Mouse (Mus musculus): Measurements from ENCODE around the gene Ada. TPM values are rescaled to one million over a fixed set of nuclear protein-coding genes. Genes with fewer than 3 reads are reported as not detected.
A peak's percentile ranks its signal among the peaks of the same experiment; 100 is the strongest.

The Ada gene
- polyA plus RNA-seq, 1 experiment from 2014 or later: 11.0 TPM

GRCm38 (mm10) chr2:163726766-163727393 lies 23.2 kb downstream of the Ada start:
- H3K4me1 ChIP-seq (ENCODE audit: control insufficient read depth, insufficient read depth, low read length): no peaks in the 10 kb centered on the region
- no peaks in the 10 kb centered on the region for H3K36me3 ChIP-seq (replicated peaks; ENCODE audit: control insufficient read depth, insufficient read depth, low read depth, low read length)
- H3K4me3 ChIP-seq (ENCODE audit: low read depth, low read length): no peak overlapping the region
- H3K9me3 ChIP-seq (replicated peaks; ENCODE audit: control insufficient read depth, low read length): no peaks in the 10 kb centered on the region
- no peak overlapping the region for H3K27ac ChIP-seq (replicated peaks; ENCODE audit: low read depth, low read length)
- no peak for ATAC-seq (replicated peaks; ENCODE audit: insufficient number of reproducible peaks, low FRiP score, low TSS enrichment, low read depth)
- H3K4me2 ChIP-seq (ENCODE audit: low read depth, low read length): no peak overlapping the region
- no peak overlapping the region for H3K9ac ChIP-seq (replicated peaks; ENCODE audit: low read length)
- 72% methylated on average over 5 of the region's 5 CpGs for WGBS
- no peak for DNase-seq (ENCODE audit: low spot score)
- H3K27me3 ChIP-seq (ENCODE audit: control insufficient read depth, insufficient read depth, low read length): no peaks in the 10 kb centered on the region

GRCm38 (mm10) chr2:163722550-163722949 lies 27.5 kb downstream of the Ada start:
- no peak overlapping the region for H3K4me3 ChIP-seq (ENCODE audit: low read depth, low read length)
- H3K9me3 ChIP-seq (replicated peaks; ENCODE audit: control insufficient read depth, low read length): no peaks in the 10 kb centered on the region
- H3K4me2 ChIP-seq (ENCODE audit: low read depth, low read length): no peak overlapping the region
- no peaks in the 10 kb centered on the region for H3K27me3 ChIP-seq (ENCODE audit: control insufficient read depth, insufficient read depth, low read length)
- ATAC-seq (replicated peaks; ENCODE audit: insufficient number of reproducible peaks, low FRiP score, low TSS enrichment, low read depth) (no peak), DNase-seq (ENCODE audit: low spot score) (no peak)
- no peaks in the 10 kb centered on the region for H3K4me1 ChIP-seq (ENCODE audit: control insufficient read depth, insufficient read depth, low read length)
- H3K9ac ChIP-seq (replicated peaks; ENCODE audit: low read length): no peak overlapping the region
- 94% methylated on average over 7 of the region's 7 CpGs for WGBS
- no peak overlapping the region for H3K27ac ChIP-seq (replicated peaks; ENCODE audit: low read depth, low read length)
- no peaks in the 10 kb centered on the region for H3K36me3 ChIP-seq (replicated peaks; ENCODE audit: control insufficient read depth, insufficient read depth, low read depth, low read length)

GRCm38 (mm10) chr2:163719616-163720015 lies 30.4 kb downstream of the Ada start:
- peak; percentile 16; the same call in 1 of the 2 replicates for ATAC-seq (replicated peaks; ENCODE audit: insufficient number of reproducible peaks, low FRiP score, low TSS enrichment, low read depth)
- no peak overlapping the region for H3K27ac ChIP-seq (replicated peaks; ENCODE audit: low read depth, low read length)
- H3K4me3 ChIP-seq (ENCODE audit: low read depth, low read length): no peak overlapping the region
- H3K36me3 ChIP-seq (replicated peaks; ENCODE audit: control insufficient read depth, insufficient read depth, low read depth, low read length): no peaks in the 10 kb centered on the region
- DNase-seq (ENCODE audit: low spot score): no peak
- no peak overlapping the region for H3K4me2 ChIP-seq (ENCODE audit: low read depth, low read length)
- WGBS: 51% methylated on average over 4 of the region's 4 CpGs
- no peaks in the 10 kb centered on the region for H3K27me3 ChIP-seq (ENCODE audit: control insufficient read depth, insufficient read depth, low read length)
- no peaks in the 10 kb centered on the region for H3K9me3 ChIP-seq (replicated peaks; ENCODE audit: control insufficient read depth, low read length)
- no peak overlapping the region for H3K9ac ChIP-seq (replicated peaks; ENCODE audit: low read length)
- no peaks in the 10 kb centered on the region; the same call in 1 of the 2 replicates for H3K4me1 ChIP-seq (ENCODE audit: control insufficient read depth, insufficient read depth, low read length)

- no peak overlapping the region for H3K9ac ChIP-seq (replicated peaks; ENCODE audit: low read length)
Measured at GRCm38 (mm10) chr2:163718951-163719603, 31.0 kb downstream of the Ada start.

GRCm38 (mm10) chr2:163718526-163718925 lies 31.5 kb downstream of the Ada start:
- Histone ChIP-seq H3K27ac (replicated peaks; ENCODE audit: low read depth, low read length) (no peak overlapping the region), H3K27me3 (ENCODE audit: control insufficient read depth, insufficient read depth, low read length) (no peaks in the 10 kb centered on the region), H3K36me3 (replicated peaks; ENCODE audit: control insufficient read depth, insufficient read depth, low read depth, low read length) (no peaks in the 10 kb centered on the region), H3K9ac (replicated peaks; ENCODE audit: low read length) (no peak overlapping the region), H3K4me1 (ENCODE audit: control insufficient read depth, insufficient read depth, low read length) (no peaks in the 10 kb centered on the region; the same call in 1 of the 2 replicates), H3K4me2 (ENCODE audit: low read depth, low read length) (no peak overlapping the region), H3K9me3 (replicated peaks; ENCODE audit: control insufficient read depth, low read length) (no peaks in the 10 kb centered on the region), H3K4me3 (ENCODE audit: low read depth, low read length) (no peak overlapping the region)
- ATAC-seq (replicated peaks; ENCODE audit: insufficient number of reproducible peaks, low FRiP score, low TSS enrichment, low read depth): no peak
- no peak for DNase-seq (ENCODE audit: low spot score)
- WGBS: 63% methylated on average over 2 of the region's 2 CpGs

More at GRCm38 (mm10) chr2:163718951-163719603, 31.0 kb downstream of the Ada start:
- DNase-seq (ENCODE audit: low spot score) (peak; percentile 88), ATAC-seq (replicated peaks; ENCODE audit: insufficient number of reproducible peaks, low FRiP score, low TSS enrichment, low read depth) (peak; percentile 78)
- 52% methylated on average over 9 of the region's 9 CpGs for whole genome bisulfite sequencing
- H3K4me2 ChIP-seq (ENCODE audit: low read depth, low read length): no peak overlapping the region
- no peaks in the 10 kb centered on the region for H3K27me3 ChIP-seq (ENCODE audit: control insufficient read depth, insufficient read depth, low read length)
- H3K4me1 ChIP-seq (ENCODE audit: control insufficient read depth, insufficient read depth, low read length): no peaks in the 10 kb centered on the region; the same call in 1 of the 2 replicates
- H3K36me3 ChIP-seq (replicated peaks; ENCODE audit: control insufficient read depth, insufficient read depth, low read depth, low read length): no peaks in the 10 kb centered on the region
- H3K9me3 ChIP-seq (replicated peaks; ENCODE audit: control insufficient read depth, low read length): no peaks in the 10 kb centered on the region
- no peak overlapping the region for H3K4me3 ChIP-seq (ENCODE audit: low read depth, low read length)
- H3K27ac ChIP-seq (replicated peaks; ENCODE audit: low read depth, low read length): no peak overlapping the region

GRCm38 (mm10) chr2:163716853-163717252 lies 33.2 kb downstream of the Ada start:
- no peaks in the 10 kb centered on the region for H3K27me3 ChIP-seq (ENCODE audit: control insufficient read depth, insufficient read depth, low read length)
- WGBS: 23% methylated on average over 6 of the region's 6 CpGs
- H3K4me1 ChIP-seq (ENCODE audit: control insufficient read depth, insufficient read depth, low read length): no peaks in the 10 kb centered on the region; the same call in 1 of the 2 replicates
- DNase-seq (ENCODE audit: low spot score) (peak; percentile 72), ATAC-seq (replicated peaks; ENCODE audit: insufficient number of reproducible peaks, low FRiP score, low TSS enrichment, low read depth) (no peak)
- H3K4me3 ChIP-seq (ENCODE audit: low read depth, low read length): no peak overlapping the region
- no peak overlapping the region for H3K27ac ChIP-seq (replicated peaks; ENCODE audit: low read depth, low read length)
- no peak overlapping the region; the same call in 1 of the 2 replicates for H3K9ac ChIP-seq (replicated peaks; ENCODE audit: low read length)
- H3K36me3 ChIP-seq (replicated peaks; ENCODE audit: control insufficient read depth, insufficient read depth, low read depth, low read length): no peaks in the 10 kb centered on the region
- H3K9me3 ChIP-seq (replicated peaks; ENCODE audit: control insufficient read depth, low read length): no peaks in the 10 kb centered on the region
- no peak overlapping the region for H3K4me2 ChIP-seq (ENCODE audit: low read depth, low read length)

GRCm38 (mm10) chr2:163716448-163716847 lies 33.6 kb downstream of the Ada start:
- Histone ChIP-seq H3K4me3 (ENCODE audit: low read depth, low read length) (no peak overlapping the region), H3K36me3 (replicated peaks; ENCODE audit: control insufficient read depth, insufficient read depth, low read depth, low read length) (no peaks in the 10 kb centered on the region), H3K4me1 (ENCODE audit: control insufficient read depth, insufficient read depth, low read length) (no peaks in the 10 kb centered on the region; the same call in 1 of the 2 replicates), H3K27ac (replicated peaks; ENCODE audit: low read depth, low read length) (no peak overlapping the region), H3K9me3 (replicated peaks; ENCODE audit: control insufficient read depth, low read length) (no peaks in the 10 kb centered on the region), H3K9ac (replicated peaks; ENCODE audit: low read length) (peak overlapping the region; percentile 13; the same call in 1 of the 2 replicates), H3K4me2 (ENCODE audit: low read depth, low read length) (no peak overlapping the region), H3K27me3 (ENCODE audit: control insufficient read depth, insufficient read depth, low read length) (no peaks in the 10 kb centered on the region)
- peak; percentile 4 for DNase-seq (ENCODE audit: low spot score)
- no peak for ATAC-seq (replicated peaks; ENCODE audit: insufficient number of reproducible peaks, low FRiP score, low TSS enrichment, low read depth)
- 65% methylated on average over 8 of the region's 8 CpGs for WGBS

GRCm38 (mm10) chr2:163713340-163713739 lies 36.7 kb downstream of the Ada start:
- Histone ChIP-seq H3K4me2 (ENCODE audit: low read depth, low read length) (no peak overlapping the region), H3K9me3 (replicated peaks; ENCODE audit: control insufficient read depth, low read length) (no peaks in the 10 kb centered on the region), H3K27ac (replicated peaks; ENCODE audit: low read depth, low read length) (no peak overlapping the region), H3K36me3 (replicated peaks; ENCODE audit: control insufficient read depth, insufficient read depth, low read depth, low read length) (no peaks in the 10 kb centered on the region), H3K9ac (replicated peaks; ENCODE audit: low read length) (no peak overlapping the region), H3K4me3 (ENCODE audit: low read depth, low read length) (no peak overlapping the region), H3K27me3 (ENCODE audit: control insufficient read depth, insufficient read depth, low read length) (no peaks in the 10 kb centered on the region), H3K4me1 (ENCODE audit: control insufficient read depth, insufficient read depth, low read length) (no peaks in the 10 kb centered on the region; the same call in 1 of the 2 replicates)
- 78% methylated on average over 3 of the region's 3 CpGs for WGBS
- DNase-seq (ENCODE audit: low spot score) (no peak), ATAC-seq (replicated peaks; ENCODE audit: insufficient number of reproducible peaks, low FRiP score, low TSS enrichment, low read depth) (no peak)
